Mouse (Mus musculus): ENCODE measurements around the gene Rreb1. TPM values are rescaled to one million over a fixed set of nuclear protein-coding genes. Genes with fewer than 3 reads are reported as not detected.

Gene Rreb1
- polyA plus RNA-seq, 1 experiment from 2014 or later: 5.3 TPM

- 38% methylated on average over 3 of the region's 3 CpGs for WGBS
- Histone ChIP-seq H3K4me2 (no peak overlapping the region), H3K27me3 (peaks cover 87% of the 10 kb centered on the region), H3K9ac (no peak overlapping the region), H3K4me3 (replicated peaks) (no peak overlapping the region), H3K27ac (no peak overlapping the region), H3K4me1 (peaks cover 14% of the 10 kb centered on the region), H3K9me3 (no peaks in the 10 kb centered on the region), H3K36me3 (replicated peaks) (no peaks in the 10 kb centered on the region)
- no peak for ATAC-seq (ENCODE audit: low FRiP score)
Observed at GRCm38 (mm10) chr13:37760373-37760772, 17.8 kb upstream of the Rreb1 start.

DNA sequence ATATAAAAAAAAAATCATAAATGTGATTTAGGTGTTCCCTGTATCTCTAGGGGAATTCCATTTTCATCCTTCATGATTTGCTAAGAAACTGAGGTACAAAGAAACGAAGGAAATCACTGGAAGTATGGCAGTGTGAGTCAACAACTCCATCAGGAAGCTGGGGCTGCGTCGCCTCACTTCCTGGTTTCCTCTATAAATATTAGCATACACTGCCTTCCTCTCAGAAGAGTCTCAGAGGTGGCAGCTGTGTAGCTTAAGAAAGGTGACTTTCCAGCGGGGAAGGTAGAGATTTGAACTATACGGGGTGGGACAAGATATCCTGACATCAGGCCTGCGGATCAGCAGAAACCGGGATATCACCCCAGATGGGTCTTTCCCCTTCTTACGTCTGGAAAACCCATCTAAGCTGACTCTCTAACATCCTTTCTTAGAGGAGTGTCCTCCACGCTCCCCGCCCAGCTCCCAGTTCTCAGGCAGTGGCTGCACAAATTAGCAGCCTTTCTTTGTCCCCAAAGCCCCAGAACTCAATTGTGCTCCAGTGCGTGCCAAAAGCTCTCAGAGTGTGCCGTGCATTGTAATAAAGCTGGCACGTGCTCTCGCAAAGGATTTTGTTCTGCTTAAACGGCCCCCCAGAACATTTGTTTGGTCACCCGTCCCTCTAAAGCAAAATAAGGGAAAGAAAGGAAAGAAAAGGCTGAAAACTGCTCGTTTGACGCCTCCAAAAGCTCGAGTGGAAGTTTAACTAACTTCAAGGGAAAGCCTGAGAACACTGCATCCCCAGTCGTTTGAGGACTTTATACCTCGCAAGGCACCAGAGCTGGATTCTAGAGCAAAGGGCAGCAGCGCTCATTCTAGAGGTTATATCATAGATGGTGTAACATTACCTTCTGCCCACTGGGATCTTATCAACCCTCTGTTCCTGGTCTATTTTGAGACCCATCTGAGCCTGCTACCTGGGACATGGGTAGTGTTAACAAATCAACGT is 17.0 kb upstream of the Rreb1 start:
- Histone ChIP-seq H3K9me3 (no peaks in the 10 kb centered on the region), H3K9ac (no peak overlapping the region), H3K4me1 (peaks cover 14% of the 10 kb centered on the region), H3K4me3 (replicated peaks) (peak overlapping the region; percentile 15; the same call in 1 of the 2 replicates), H3K27me3 (peaks cover 91% of the 10 kb centered on the region), H3K36me3 (replicated peaks) (no peaks in the 10 kb centered on the region), H3K27ac (no peak overlapping the region; the same call in 1 of the 2 replicates), H3K4me2 (peak overlapping the region; percentile 42)
- 13% methylated on average over 23 of the region's 23 CpGs for WGBS
- peak; percentile 70; the same call in 1 of the 2 replicates for ATAC-seq (ENCODE audit: low FRiP score)

GRCm38 (mm10) chr13:37763800-37764407 is 14.3 kb upstream of the Rreb1 start:
- peaks cover 79% of the 10 kb centered on the region for H3K27me3 ChIP-seq
- no peaks in the 10 kb centered on the region for H3K36me3 ChIP-seq (replicated peaks)
- H3K4me3 ChIP-seq (replicated peaks): no peak overlapping the region
- H3K27ac ChIP-seq: no peak overlapping the region
- H3K9me3 ChIP-seq: no peaks in the 10 kb centered on the region
- 72% methylated on average over 9 of the region's 9 CpGs for WGBS
- peaks cover 14% of the 10 kb centered on the region for H3K4me1 ChIP-seq
- ATAC-seq (ENCODE audit: low FRiP score): no peak
- no peak overlapping the region for H3K9ac ChIP-seq
- H3K4me2 ChIP-seq: no peak overlapping the region

DNA sequence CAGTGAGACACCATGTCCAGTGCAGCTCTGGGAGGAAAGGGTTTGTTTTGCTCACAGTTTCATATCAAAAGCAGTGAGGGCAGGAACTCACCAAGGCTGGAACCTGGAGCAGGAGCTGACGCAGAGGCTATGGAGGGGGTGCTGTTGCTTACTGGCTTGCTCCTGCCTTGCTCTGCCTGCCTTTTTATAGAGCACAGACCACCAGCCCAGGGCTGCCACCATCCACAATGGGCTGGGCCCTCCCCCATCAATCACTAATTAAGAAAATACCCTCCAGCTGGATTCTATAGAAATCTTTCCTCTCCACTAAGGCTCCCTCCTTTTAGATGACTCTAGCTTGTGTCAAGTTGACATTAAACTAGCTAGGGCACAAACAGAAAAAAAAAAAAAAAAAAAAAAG is 8.4 kb upstream of the Rreb1 start:
- ATAC-seq (ENCODE audit: low FRiP score): peak; percentile 41; the same call in 1 of the 2 replicates
- Histone ChIP-seq H3K36me3 (replicated peaks) (no peaks in the 10 kb centered on the region), H3K27ac (no peak overlapping the region), H3K27me3 (peaks cover 50% of the 10 kb centered on the region), H3K9ac (no peak overlapping the region), H3K4me2 (no peak overlapping the region), H3K4me3 (replicated peaks) (no peak overlapping the region), H3K9me3 (no peaks in the 10 kb centered on the region), H3K4me1 (peaks cover 4% of the 10 kb centered on the region)
- 0% methylated on average over 1 of the region's 1 CpGs for WGBS

- no peak overlapping the region for H3K9ac ChIP-seq
- no peak overlapping the region for H3K27ac ChIP-seq
- no peaks in the 10 kb centered on the region for H3K36me3 ChIP-seq (replicated peaks)
- peaks cover 15% of the 10 kb centered on the region for H3K4me1 ChIP-seq
- H3K27me3 ChIP-seq: peaks cover 53% of the 10 kb centered on the region
- H3K4me2 ChIP-seq: no peak overlapping the region
- H3K9me3 ChIP-seq: no peaks in the 10 kb centered on the region
- ATAC-seq (ENCODE audit: low FRiP score): no peak
- no peak overlapping the region for H3K4me3 ChIP-seq (replicated peaks)
Observed at GRCm38 (mm10) chr13:37773476-37773875, 4.7 kb upstream of the Rreb1 start.

- H3K27me3 ChIP-seq: peaks cover 71% of the 10 kb centered on the region
- no peak overlapping the region for H3K4me3 ChIP-seq (replicated peaks)
- no peaks in the 10 kb centered on the region for H3K36me3 ChIP-seq (replicated peaks)
- H3K4me2 ChIP-seq: no peak overlapping the region
- H3K27ac ChIP-seq: no peak overlapping the region
- H3K4me1 ChIP-seq: peaks cover 20% of the 10 kb centered on the region
- no peak for ATAC-seq (ENCODE audit: low FRiP score)
- H3K9ac ChIP-seq: no peak overlapping the region
- H3K9me3 ChIP-seq: no peaks in the 10 kb centered on the region
Observed at GRCm38 (mm10) chr13:37776675-37777074, 1.5 kb upstream of the Rreb1 start.

DNA sequence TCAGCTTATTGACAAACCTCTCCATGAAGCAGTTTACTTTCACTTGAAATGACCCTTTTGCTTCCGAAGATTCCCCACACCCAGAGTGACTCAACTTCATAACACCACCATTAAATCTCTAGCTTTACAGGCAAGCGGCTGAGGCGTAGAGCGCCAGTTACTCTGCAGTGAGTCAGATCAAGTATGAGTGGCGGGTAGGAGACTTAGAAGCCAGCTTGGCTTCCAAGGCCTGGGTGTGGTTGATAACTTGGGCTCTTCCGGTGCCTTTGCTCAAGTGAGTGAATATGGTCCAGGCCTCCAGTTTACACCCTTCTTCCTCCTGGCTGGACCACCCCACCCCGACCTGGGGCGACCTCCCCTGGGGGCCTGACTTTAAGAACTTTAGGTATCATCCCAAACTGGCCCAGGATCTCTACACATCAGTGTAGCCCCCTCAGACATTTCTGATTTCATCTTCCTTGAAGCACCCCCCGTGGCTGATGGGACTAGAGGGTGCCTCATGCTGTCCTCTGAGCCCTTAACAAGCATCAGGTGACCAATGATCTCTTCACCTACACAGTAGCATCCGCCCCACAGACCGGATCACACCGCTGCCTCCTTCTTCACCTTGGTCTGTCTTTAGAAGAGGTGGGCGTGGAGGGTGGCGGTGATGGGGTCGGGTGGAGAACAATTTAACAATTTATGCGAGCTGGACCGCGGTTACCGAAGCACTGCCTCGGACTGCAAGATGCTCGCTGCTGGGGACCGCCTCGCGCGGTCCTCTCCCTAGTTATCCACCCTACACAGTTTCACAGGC is 651 bp upstream of the Rreb1 start:
- peaks cover 20% of the 10 kb centered on the region for H3K4me1 ChIP-seq
- H3K4me3 ChIP-seq (replicated peaks): peak overlapping the region; percentile 56
- H3K27ac ChIP-seq: no peak overlapping the region
- H3K9ac ChIP-seq: peak overlapping the region; percentile 59
- peak overlapping the region; percentile 100 for H3K4me2 ChIP-seq
- peaks cover 72% of the 10 kb centered on the region for H3K27me3 ChIP-seq
- no peaks in the 10 kb centered on the region for H3K9me3 ChIP-seq
- WGBS: 14% methylated on average over 25 of the region's 25 CpGs
- no peaks in the 10 kb centered on the region for H3K36me3 ChIP-seq (replicated peaks)
- peak; percentile 44; the same call in 1 of the 2 replicates for ATAC-seq (ENCODE audit: low FRiP score)

DNA sequence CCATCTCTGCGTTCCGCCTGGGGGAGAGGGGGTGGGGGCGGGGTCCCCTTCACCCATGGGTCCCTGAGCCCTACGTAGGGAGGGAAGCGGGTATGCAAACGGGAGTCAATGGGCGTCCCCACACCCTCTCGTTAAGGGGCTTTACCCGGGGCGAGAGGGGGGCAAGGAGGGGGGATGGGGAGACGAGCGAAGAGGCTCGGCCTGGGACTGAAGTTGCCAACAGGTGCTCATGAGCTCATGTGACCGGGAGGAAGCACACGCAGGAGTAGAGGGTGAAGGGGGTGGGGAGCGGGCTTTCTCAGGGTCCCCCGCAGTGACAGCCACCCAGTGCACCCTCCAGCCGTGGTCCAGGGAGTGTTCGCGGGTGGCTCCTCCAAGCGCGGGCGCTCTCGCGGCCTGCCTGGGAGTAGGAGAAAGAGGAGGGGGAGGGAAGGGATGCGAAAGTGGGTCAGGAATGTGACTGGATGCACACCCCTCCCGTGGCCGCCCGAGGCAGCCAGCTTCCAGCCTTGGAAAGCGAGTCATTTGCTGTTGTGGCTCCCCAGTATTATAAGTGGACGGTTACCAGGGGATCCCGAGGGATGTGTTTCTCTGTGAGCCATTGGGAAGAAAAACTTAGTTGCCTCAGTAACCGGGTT is 513 bp downstream of the Rreb1 start:
- Histone ChIP-seq H3K9me3 (no peaks in the 10 kb centered on the region), H3K36me3 (replicated peaks) (no peaks in the 10 kb centered on the region), H3K4me2 (peak overlapping the region; percentile 100), H3K27ac (no peak overlapping the region), H3K27me3 (peaks cover 67% of the 10 kb centered on the region), H3K4me3 (replicated peaks) (peak overlapping the region; percentile 56), H3K4me1 (peaks cover 20% of the 10 kb centered on the region), H3K9ac (peak overlapping the region; percentile 59)
- peak; percentile 64 for ATAC-seq (ENCODE audit: low FRiP score)
- under 1% methylated on average over 33 of the region's 33 CpGs for WGBS

GRCm38 (mm10) chr13:37779251-37779667 is 1.1 kb downstream of the Rreb1 start:
- ATAC-seq (ENCODE audit: low FRiP score): peak; percentile 20; the same call in 1 of the 2 replicates
- H3K36me3 ChIP-seq (replicated peaks): no peaks in the 10 kb centered on the region
- peaks cover 65% of the 10 kb centered on the region for H3K27me3 ChIP-seq
- H3K9me3 ChIP-seq: no peaks in the 10 kb centered on the region
- H3K4me1 ChIP-seq: peaks cover 20% of the 10 kb centered on the region
- H3K4me3 ChIP-seq (replicated peaks): peak overlapping the region; percentile 56
- WGBS: 2% methylated on average over 9 of the region's 9 CpGs
- no peak overlapping the region for H3K27ac ChIP-seq
- H3K4me2 ChIP-seq: peak overlapping the region; percentile 100
- no peak overlapping the region for H3K9ac ChIP-seq

- H3K4me3 ChIP-seq (replicated peaks): no peak overlapping the region
- H3K9me3 ChIP-seq: no peaks in the 10 kb centered on the region
- no peak overlapping the region for H3K4me2 ChIP-seq
- no peak for ATAC-seq (ENCODE audit: low FRiP score)
- peaks cover 56% of the 10 kb centered on the region for H3K27me3 ChIP-seq
- no peaks in the 10 kb centered on the region for H3K36me3 ChIP-seq (replicated peaks)
- H3K4me1 ChIP-seq: peaks cover 20% of the 10 kb centered on the region
- H3K9ac ChIP-seq: no peak overlapping the region
- no peak overlapping the region for H3K27ac ChIP-seq
- 64% methylated on average over 2 of the region's 2 CpGs for WGBS
Observed at GRCm38 (mm10) chr13:37781557-37781956, 3.4 kb downstream of the Rreb1 start.

DNA sequence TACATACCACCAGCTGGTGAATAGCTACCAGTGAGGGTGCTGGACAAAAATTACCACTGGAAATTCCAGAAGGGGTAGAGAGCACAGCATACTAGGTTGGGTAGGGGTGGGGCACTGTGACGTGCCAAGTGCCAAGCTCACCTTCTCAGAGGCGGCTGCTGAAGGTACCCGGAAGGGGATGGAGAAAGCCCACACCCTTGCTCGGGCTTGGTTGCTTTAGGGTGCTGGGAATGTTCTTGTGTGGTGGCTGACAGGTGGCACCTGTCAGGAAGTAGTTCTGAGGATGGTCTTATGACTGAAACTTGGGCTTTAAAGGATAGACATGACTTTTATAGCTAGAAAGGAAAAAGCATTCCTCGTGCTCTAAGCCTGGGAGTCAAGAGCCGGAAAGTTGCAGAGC is 3.9 kb downstream of the Rreb1 start:
- Histone ChIP-seq H3K9ac (no peak overlapping the region), H3K4me2 (no peak overlapping the region), H3K4me3 (replicated peaks) (no peak overlapping the region), H3K9me3 (no peaks in the 10 kb centered on the region), H3K4me1 (peaks cover 20% of the 10 kb centered on the region), H3K27ac (no peak overlapping the region), H3K36me3 (replicated peaks) (no peaks in the 10 kb centered on the region), H3K27me3 (peaks cover 50% of the 10 kb centered on the region)
- WGBS: 82% methylated on average over 6 of the region's 6 CpGs
- ATAC-seq (ENCODE audit: low FRiP score): no peak

Data from forebrain, embryonic 12.5 days (tissue).